Comparison of ENCODE assay signal across 13 mouse cellular contexts in genomic region chrX:99059119-99059518, GRCm38 (mm10). TPM values are rescaled to one million over a fixed set of nuclear protein-coding genes. Genes with fewer than 3 reads are reported as not detected.
DNase-seq lines count a peak whose midpoint lies in the region; ATAC-seq and TF ChIP-seq lines count a peak whose summit lies in the region.
"Had no signal": no experiment of that assay in that cellular context is flagged by ENCODE, and none has a peak within 500 bp of the region (broad histone marks: within the 10 kb centered on the region; RNA-seq: fewer than 3 reads in every experiment).

No protein-coding gene starts in this region.

- no peak for ATAC-seq in heart, embryonic 11.5 days (replicated peaks; ENCODE audit: insufficient number of reproducible peaks, low FRiP score, low TSS enrichment)
- peak; percentile 25; the same call in 1 of the 2 replicates for ATAC-seq in lung, postnatal 0 days
- ATAC-seq in stomach, postnatal 0 days (ENCODE audit: low FRiP score, low TSS enrichment), result no peak

- no peaks in the 10 kb centered on the region for H3K9me3 ChIP-seq in heart, embryonic 11.5 days (replicated peaks; ENCODE audit: control insufficient read depth, low read length)
- H3K9me3 ChIP-seq in lung, postnatal 0 days (ENCODE audit: low read length), result no peaks in the 10 kb centered on the region
- H3K9me3 ChIP-seq in stomach, postnatal 0 days (ENCODE audit: control insufficient read depth, low read length), result no peaks in the 10 kb centered on the region
- no peaks in the 10 kb centered on the region for H3K9me3 ChIP-seq in forebrain, embryonic 10.5 days
- H3K9me3 ChIP-seq: liver, embryonic 13.5 days; stomach, embryonic 15.5 days had no signal

- peaks cover 6% of the 10 kb centered on the region for H3K4me1 ChIP-seq in heart, embryonic 11.5 days (ENCODE audit: control insufficient read depth, insufficient read depth, low read length)
- H3K4me1 ChIP-seq in lung, postnatal 0 days (ENCODE audit: insufficient read depth, low read depth, low read length), result no peaks in the 10 kb centered on the region
- no peaks in the 10 kb centered on the region for H3K4me1 ChIP-seq in stomach, postnatal 0 days (replicated peaks; ENCODE audit: control insufficient read depth, insufficient read depth)
- no peaks in the 10 kb centered on the region; the same call in 1 of the 2 replicates for H3K4me1 ChIP-seq in forebrain, embryonic 10.5 days
- H3K4me1 ChIP-seq: liver, embryonic 13.5 days; stomach, embryonic 15.5 days had no signal

- no peaks in the 10 kb centered on the region; the same call in 1 of the 2 replicates for H3K36me3 ChIP-seq in heart, embryonic 11.5 days (ENCODE audit: control insufficient read depth, insufficient read depth, low read length)
- no peaks in the 10 kb centered on the region for H3K36me3 ChIP-seq in lung, postnatal 0 days (ENCODE audit: insufficient read depth, low read length)
- H3K36me3 ChIP-seq in stomach, postnatal 0 days (ENCODE audit: control insufficient read depth, insufficient read depth, low read length), result no peaks in the 10 kb centered on the region
- no peaks in the 10 kb centered on the region for H3K36me3 ChIP-seq in forebrain, embryonic 10.5 days (replicated peaks)
- H3K36me3 ChIP-seq: liver, embryonic 13.5 days; stomach, embryonic 15.5 days had no signal

- peak; percentile 71 for TF ChIP-seq CTCF in lung, postnatal 0 days (IDR thresholded peaks at IDR 0.05)
- peak; percentile 64 for TF ChIP-seq CTCF in stomach, postnatal 0 days (IDR thresholded peaks at IDR 0.05; ENCODE audit: low read depth)

- no peaks in the 10 kb centered on the region; the same call in 1 of the 2 replicates for H3K27me3 ChIP-seq in heart, embryonic 11.5 days (ENCODE audit: control insufficient read depth, insufficient read depth, low read length)
- H3K27me3 ChIP-seq in lung, postnatal 0 days (replicated peaks; ENCODE audit: insufficient read depth, low read length), result no peaks in the 10 kb centered on the region
- H3K27me3 ChIP-seq in stomach, postnatal 0 days (ENCODE audit: control insufficient read depth, insufficient read depth, low read length), result no peaks in the 10 kb centered on the region
- peaks cover 89% of the 10 kb centered on the region for H3K27me3 ChIP-seq in forebrain, embryonic 10.5 days (ENCODE audit: poor library complexity, severe bottlenecking)

- H3K27ac ChIP-seq in heart, embryonic 11.5 days (ENCODE audit: low read depth, low read length), result no peak overlapping the region
- H3K27ac ChIP-seq in lung, postnatal 0 days (ENCODE audit: low read length), result no peak overlapping the region
- H3K27ac ChIP-seq in stomach, postnatal 0 days (replicated peaks), result no peak overlapping the region
- H3K27ac ChIP-seq in forebrain, embryonic 10.5 days, result no peak overlapping the region
- H3K27ac ChIP-seq: liver, embryonic 13.5 days; stomach, embryonic 15.5 days had no signal

- H3K4me3 ChIP-seq in heart, embryonic 11.5 days (ENCODE audit: low read depth, low read length), result no peak overlapping the region
- no peak overlapping the region for H3K4me3 ChIP-seq in lung, postnatal 0 days (ENCODE audit: low read depth, low read length)
- H3K4me3 ChIP-seq in stomach, postnatal 0 days (ENCODE audit: low read depth, low read length), result no peak overlapping the region
- no peak overlapping the region for H3K4me3 ChIP-seq in forebrain, embryonic 10.5 days
- H3K4me3 ChIP-seq: liver, embryonic 13.5 days; myocyte; stomach, embryonic 15.5 days had no signal

- peak; percentile 57 for DNase-seq in heart, postnatal 4 days
- DNase-seq in lung, postnatal 0 days (ENCODE audit: low spot score), result peak; percentile 43
- no peak for DNase-seq in lung, postnatal 25 days (ENCODE audit: low spot score)
- peak; percentile 56 for DNase-seq in embryo, embryonic 10.5 days (ENCODE audit: low spot score)
- no peak for DNase-seq in stomach, postnatal 0 days (ENCODE audit: low spot score)
- no peak for DNase-seq in forebrain, embryonic 10.5 days (ENCODE audit: extremely low spot score, low spot score)
- no peak for DNase-seq in B cell, adult 2 months
- DNase-seq: adrenal gland, postnatal 36 days; cerebellum, adult 2 months; liver, embryonic 13.5 days had no signal

- no peak overlapping the region for H3K9ac ChIP-seq in heart, embryonic 11.5 days (ENCODE audit: low read depth, low read length)
- H3K9ac ChIP-seq in lung, postnatal 0 days (replicated peaks; ENCODE audit: low read depth), result no peak overlapping the region
- H3K9ac ChIP-seq in stomach, postnatal 0 days (ENCODE audit: low read length), result no peak overlapping the region
- H3K9ac ChIP-seq: liver, embryonic 13.5 days; stomach, embryonic 15.5 days had no signal

- no peak overlapping the region for H3K4me2 ChIP-seq in heart, embryonic 11.5 days
- no peak overlapping the region for H3K4me2 ChIP-seq in lung, postnatal 0 days (replicated peaks; ENCODE audit: low read depth, low read length)
- no peak overlapping the region for H3K4me2 ChIP-seq in stomach, postnatal 0 days (replicated peaks; ENCODE audit: low read depth)
- H3K4me2 ChIP-seq: liver, embryonic 13.5 days; stomach, embryonic 15.5 days had no signal

- 34% methylated on average over 4 of the region's 4 CpGs for WGBS in heart, embryonic 11.5 days (ENCODE audit: insufficient replicate concordance)
- 20% methylated on average over 4 of the region's 4 CpGs for WGBS in lung, postnatal 0 days
- 29% methylated on average over 4 of the region's 4 CpGs for WGBS in stomach, postnatal 0 days
- 50% methylated on average over 4 of the region's 4 CpGs for WGBS in forebrain, embryonic 10.5 days

- no peak for TF ChIP-seq EP300 in lung, postnatal 0 days (IDR thresholded peaks at IDR 0.05)
- TF ChIP-seq EP300 in stomach, postnatal 0 days (optimal IDR thresholded peaks at IDR 0.05), result no peak

RNA-seq across cellular contexts. Expression of gene Stard8, which starts 56.1 kb away (rescaled TPM):
- 10 to 100 TPM; 23.1 to 28.7 TPM for total RNA-seq in heart, postnatal 4 days (2021)
- polyA plus RNA-seq in heart, embryonic 11.5 days (2014; fragmentation: Nextera tagmentation; extraction: Ambion mirVana), result 7.9 and 11.8 TPM in 2 replicates
- 14.8 and 18.7 TPM in 2 replicates for polyA plus RNA-seq in lung, postnatal 0 days (2015; fragmentation: Nextera tagmentation; extraction: Ambion mirVana)
- 3.1 and 3.2 TPM in 2 replicates for polyA plus RNA-seq in stomach, postnatal 0 days (2015; fragmentation: Nextera tagmentation; extraction: Ambion mirVana)
- 10.9 and 11.4 TPM in 2 replicates for polyA plus RNA-seq in forebrain, embryonic 10.5 days (2016; fragmentation: Nextera tagmentation; extraction: Ambion mirVana)

Comparison
In these comparisons a context has a peak if more than half of its experiments do, and no peak if none do; other contexts are left out.
1. DNase-seq: peak in heart, postnatal 4 days (single experiment), lung, postnatal 0 days (single experiment) and embryo, embryonic 10.5 days (single experiment); none in lung, postnatal 25 days (single experiment), stomach, postnatal 0 days (single experiment), forebrain, embryonic 10.5 days (single experiment) and B cell, adult 2 months (0 of 2).